Mouse (Mus musculus) naive thymus-derived CD4-positive, alpha-beta T cell, adult 5 months (primary cell): Measurements from ENCODE around the gene Zbp1. TPM values are rescaled to one million over a fixed set of nuclear protein-coding genes. Genes with fewer than 3 reads are reported as not detected.

Experiments
- polyA plus RNA-seq: library from polyadenylated mRNA; unstranded; fragments of 100-300 nt; shearing (Covaris generic); gene quantifications from one replicate; pipeline ENCODE4 v1.2.1, GENCODE M21; 2017

The Zbp1 gene
- polyA plus RNA-seq, result 71.7 TPM

DNA sequence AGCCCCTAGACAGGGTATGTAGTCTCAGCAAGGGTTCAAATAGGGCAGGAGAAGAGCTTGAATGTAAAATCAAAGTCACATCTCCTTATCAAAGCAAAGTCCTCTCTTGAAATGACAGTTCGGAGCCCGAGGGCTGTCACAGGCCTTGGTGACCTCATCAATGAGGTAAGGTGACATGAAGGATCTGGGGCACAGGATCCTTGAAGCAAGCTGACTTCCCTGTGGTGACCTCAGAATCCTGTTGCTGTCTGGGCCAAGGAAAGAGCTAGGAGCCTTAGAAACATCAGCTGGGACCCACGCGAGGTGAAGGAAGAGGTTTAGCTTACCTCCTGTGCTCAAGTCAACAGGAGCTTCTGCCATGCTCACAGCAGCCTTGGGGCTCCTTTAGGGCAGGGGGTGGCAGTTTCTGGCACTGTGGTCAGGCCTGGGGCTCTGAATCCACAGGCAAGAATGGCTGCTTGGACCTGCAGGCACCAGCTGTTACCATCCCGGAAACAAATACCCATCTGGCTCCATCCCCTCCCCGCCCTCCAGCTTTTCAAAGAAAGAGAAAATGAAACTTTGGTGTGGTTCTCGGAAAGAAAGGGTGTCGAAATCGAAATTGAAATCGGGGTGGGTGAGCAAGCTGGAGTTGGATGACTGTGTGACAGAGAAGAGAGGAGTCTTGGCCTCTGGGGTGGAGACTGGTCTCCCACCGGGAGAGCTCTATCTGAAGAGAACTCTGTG is at the start of gene Zbp1:
Gene Zbp1 (minus strand): TSS at position 508 of the 726 bp plus-strand sequence.

Other genes with a start within 250 kb of the Zbp1 start
- gene Spo11, start 241.2 kb downstream of the Zbp1 start, polyA plus RNA-seq, result 2.4 TPM
- 109 TPM for gene Rae1, start 218.8 kb downstream of the Zbp1 start, polyA plus RNA-seq
- 33.0 TPM for gene Rbm38, start 198.4 kb downstream of the Zbp1 start, polyA plus RNA-seq
- gene Ctcfl, start 99.4 kb downstream of the Zbp1 start, polyA plus RNA-seq, result not detected
- gene Pck1, start 65.9 kb downstream of the Zbp1 start, polyA plus RNA-seq, result not detected
- 63.2 TPM for gene Pmepa1, start 57.6 kb upstream of the Zbp1 start, polyA plus RNA-seq